Mouse (Mus musculus): ENCODE results near the gene Nlrp2.

Gene Nlrp2

DNA sequence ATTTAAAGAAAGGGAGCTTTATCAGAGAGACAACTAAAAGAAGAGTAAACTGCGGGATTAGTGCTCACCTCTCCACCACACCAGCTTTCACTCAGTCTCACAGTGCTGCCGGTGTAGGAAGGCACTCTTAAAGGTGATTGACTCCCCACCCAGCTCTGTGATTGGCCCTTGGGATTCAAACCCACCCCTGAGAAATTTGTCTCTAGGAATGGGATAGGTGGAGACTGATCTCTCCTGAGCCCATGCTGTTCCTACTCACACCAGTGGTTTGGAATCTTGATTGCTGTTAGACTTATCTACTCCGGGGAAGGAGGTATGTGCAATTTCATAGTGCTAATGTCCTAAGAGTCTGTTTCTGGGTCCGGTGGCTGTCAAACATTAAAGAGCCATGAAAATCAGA is at the start of gene Nlrp2:
Gene Nlrp2, minus strand, starts transcription at position 101 of the 400 bp plus-strand sequence.
- no peak for DNase-seq (ENCODE audit: low read depth)

DNA sequence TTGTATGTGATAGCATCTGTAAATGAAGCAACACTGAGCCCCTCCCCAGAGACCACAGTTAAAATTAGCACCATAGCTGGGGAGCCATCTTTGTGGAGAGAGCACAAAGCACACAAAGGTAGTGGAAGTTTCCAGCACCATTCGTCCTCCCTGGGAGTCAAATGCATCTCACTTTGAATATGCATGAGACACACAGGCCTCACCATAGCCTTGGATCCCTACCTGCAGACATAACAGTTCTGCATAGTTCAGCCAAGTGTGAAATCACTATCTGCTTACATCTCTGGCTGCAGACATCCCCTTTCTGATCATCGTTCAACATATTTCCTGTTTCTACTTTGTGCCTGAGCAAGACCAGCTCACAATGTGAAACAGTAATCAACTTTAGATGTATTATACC is 15.9 kb upstream of the Nlrp2 start:
- no peak for DNase-seq (ENCODE audit: low read depth)

DNA sequence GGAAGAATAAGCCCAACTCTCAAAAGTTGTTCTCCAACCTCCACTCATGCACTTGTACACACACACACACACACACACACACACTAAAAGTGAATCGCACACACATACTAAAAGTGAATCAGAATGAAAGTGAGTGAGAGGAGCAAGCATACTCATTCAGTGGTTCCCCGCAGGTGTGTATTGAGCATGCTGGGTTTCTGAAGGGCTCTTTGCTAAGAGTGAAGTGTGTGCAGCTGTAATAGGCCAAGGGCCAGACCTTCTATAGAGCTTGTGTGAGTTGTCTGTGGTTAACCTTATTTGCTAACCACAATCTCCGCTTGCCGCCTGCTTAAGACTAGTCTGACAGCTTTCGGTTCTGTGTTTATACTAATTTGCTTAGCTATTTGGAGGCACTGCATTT is 12.8 kb upstream of the Nlrp2 start:
- no peak for DNase-seq (ENCODE audit: low read depth)

DNA sequence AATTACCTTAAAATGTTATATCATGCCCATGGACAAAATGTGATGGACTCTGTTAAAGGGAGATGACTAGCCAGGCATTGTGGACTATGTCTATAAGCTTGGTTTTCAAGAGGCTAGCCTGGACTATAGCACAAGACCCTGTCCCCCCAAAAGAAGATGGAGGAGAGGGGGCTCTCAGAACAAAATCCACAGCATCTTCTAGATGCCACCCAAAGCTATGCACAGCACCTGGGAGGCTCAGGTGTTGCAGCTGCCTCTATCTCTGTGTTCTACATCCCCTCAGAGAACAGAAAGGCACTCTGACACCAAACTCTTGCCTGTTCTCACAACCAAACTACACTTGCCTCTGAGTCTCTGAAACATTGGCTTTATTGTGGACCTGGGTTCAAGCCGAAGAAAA is 598 bp downstream of the Nlrp2 start, which contains the start of gene Gm5065:
Gene Gm5065, plus strand, starts transcription at position 301 of the 400 bp plus-strand sequence.
- no peak for DNase-seq (ENCODE audit: low read depth)

DNA sequence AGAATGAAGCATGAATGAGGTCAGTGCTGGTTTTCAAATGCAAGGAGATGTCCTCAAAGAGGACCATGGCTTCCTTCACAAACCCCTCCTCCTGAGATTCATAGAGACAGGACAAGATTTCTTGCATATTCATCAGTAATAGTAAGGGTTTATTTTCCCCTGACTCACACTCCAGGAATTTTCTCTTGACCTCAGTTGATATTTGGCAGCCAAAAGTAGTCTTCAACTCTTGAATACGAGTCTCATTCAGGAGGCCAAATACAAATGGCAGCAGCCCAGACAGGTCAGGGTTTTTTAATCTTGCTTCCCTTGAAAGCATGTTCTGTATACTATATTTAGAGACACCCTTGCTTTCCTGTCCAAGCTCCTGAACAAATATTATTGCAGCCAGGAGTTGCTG is 23.3 kb downstream of the Nlrp2 start:
- no peak for DNase-seq (ENCODE audit: low read depth)

DNA sequence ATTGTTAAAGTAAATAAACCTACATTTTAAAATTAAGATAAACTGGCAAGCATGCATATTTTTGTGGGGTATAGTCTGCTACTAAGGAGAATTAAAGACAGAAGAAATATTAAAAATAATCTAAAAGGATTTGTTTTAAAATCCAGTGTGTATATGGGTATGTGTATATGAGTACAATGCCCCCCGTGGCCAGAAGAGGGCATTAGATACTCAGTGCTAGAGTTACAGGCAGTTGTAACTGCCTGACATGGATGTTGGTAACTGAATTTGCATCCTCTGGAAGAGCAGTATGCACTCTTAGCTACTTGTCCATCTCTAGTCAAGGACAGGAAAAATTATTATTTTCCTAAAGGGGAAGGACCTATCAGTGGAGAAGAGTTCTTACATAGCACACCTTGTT is 62.6 kb downstream of the Nlrp2 start:
- DNase-seq (ENCODE audit: low read depth) = no peak

DNA sequence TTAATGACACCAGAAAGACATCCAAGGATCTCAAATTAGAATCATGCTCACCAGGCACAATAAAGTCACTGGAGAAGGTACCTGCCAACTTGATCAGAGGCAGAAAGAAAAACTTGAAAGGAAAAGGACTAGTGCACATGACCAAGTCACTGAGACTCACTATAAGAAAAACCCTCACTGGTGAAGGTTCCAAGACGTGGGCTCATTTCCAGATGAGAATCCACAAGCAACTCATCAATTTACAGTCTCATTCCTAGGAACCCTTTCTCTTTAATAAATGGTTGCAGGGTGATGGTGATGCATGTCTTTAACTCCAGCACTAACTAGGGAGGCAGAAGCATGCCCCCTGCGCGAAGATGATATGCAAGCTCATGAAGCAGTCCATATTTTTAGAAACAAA is 87.8 kb downstream of the Nlrp2 start:
- no peak for DNase-seq (ENCODE audit: low read depth)

Data from c-Kit-positive CD71-negative TER-119-negative erythroid progenitor cells, embryonic 14.5 days (primary cell).